Mouse (Mus musculus): ENCODE data around the gene Galk2.

DNA sequence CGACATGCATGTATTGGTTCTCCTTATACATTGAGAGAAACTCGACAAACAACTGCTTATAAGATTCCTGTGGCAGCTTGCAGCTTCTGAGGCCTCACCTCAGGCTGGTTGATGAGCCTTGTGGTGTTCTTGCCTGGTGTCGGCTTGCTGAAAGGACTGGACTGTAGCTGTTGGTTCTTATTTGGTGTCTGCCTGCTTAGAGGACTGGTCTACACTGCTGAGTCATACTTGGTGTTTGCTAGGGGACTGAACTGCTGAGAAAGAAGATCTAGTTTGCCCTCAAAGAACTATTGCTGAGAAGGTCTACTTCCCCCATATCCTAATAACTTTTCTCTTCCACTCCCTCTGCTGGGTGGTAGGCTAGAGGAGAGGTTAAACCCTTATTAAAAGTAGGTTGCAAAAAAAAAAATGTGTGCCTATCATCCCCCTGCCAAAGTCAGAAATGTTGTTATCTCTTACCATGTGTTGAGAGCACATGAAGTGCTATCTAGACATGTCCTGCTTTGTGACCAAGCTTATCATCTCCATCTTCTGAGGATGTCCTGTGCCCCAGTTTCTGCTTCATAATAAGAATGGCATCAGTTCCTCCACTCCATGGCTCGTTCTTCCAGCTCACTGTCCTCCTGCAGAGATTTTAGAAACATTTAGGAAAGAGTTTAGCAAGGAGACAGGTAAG lies 48.8 kb downstream of the Galk2 start:
- TF ChIP-seq MAX (IDR thresholded peaks at IDR 0.05; ENCODE audit: low read length): peak; percentile 29; the same call in 1 of the 2 replicates
- TF ChIP-seq HCFC1 (IDR thresholded peaks at IDR 0.05; ENCODE audit: low read depth, low read length): no peak
- no peak for TF ChIP-seq ELF1 (IDR thresholded peaks at IDR 0.05; ENCODE audit: low read depth, low read length)

Measured in MEL (cell line).